Mouse (Mus musculus): ENCODE measurements around the gene Bace1. TPM values are rescaled to one million over a fixed set of nuclear protein-coding genes. Genes with fewer than 3 reads are reported as not detected.

The Bace1 gene
- total and polyA plus RNA-seq, 2 experiments from 2014 or later = 17.8 to 52.6 TPM

GRCm38 (mm10) chr9:45827663-45828290 lies 10.6 kb upstream of the Bace1 start:
- Histone ChIP-seq H3K9ac (replicated peaks; ENCODE audit: low read depth, low read length) (peak overlapping the region; percentile 57), H3K36me3 (replicated peaks; ENCODE audit: control insufficient read depth, insufficient read depth, low read length) (no peaks in the 10 kb centered on the region), H3K27ac (ENCODE audit: low read depth) (peak overlapping the region; percentile 70), H3K4me1 (ENCODE audit: control insufficient read depth, insufficient read depth) (peaks cover 5% of the 10 kb centered on the region), H3K4me2 (ENCODE audit: low read depth, low read length) (peak overlapping the region; percentile 73), H3K27me3 (ENCODE audit: control insufficient read depth, insufficient read depth, low read length) (no peaks in the 10 kb centered on the region), H3K9me3 (replicated peaks; ENCODE audit: control insufficient read depth, low read length) (no peaks in the 10 kb centered on the region), H3K4me3 (ENCODE audit: low read depth, low read length) (peak overlapping the region; percentile 80)
- 5% methylated on average over 23 of the region's 23 CpGs for WGBS
- ATAC-seq (ENCODE audit: insufficient read depth, low read depth) (peak; percentile 48), DNase-seq (ENCODE audit: low spot score) (peak; percentile 51)
- TF ChIP-seq EP300 (IDR thresholded peaks at IDR 0.05; ENCODE audit: low read depth) = no peak
- no peak for TF ChIP-seq CTCF (IDR thresholded peaks at IDR 0.05; ENCODE audit: low read depth)

GRCm38 (mm10) chr9:45828291-45828963 lies 10.0 kb upstream of the Bace1 start, which contains the start of gene Cep164:
Gene Cep164, minus strand, starts transcription at chr9:45828691.
- peaks cover 5% of the 10 kb centered on the region for H3K4me1 ChIP-seq (ENCODE audit: control insufficient read depth, insufficient read depth)
- peak within 1 kb of the TSS; percentile 73 for H3K4me2 ChIP-seq (ENCODE audit: low read depth, low read length)
- ATAC-seq (ENCODE audit: insufficient read depth, low read depth) = peak; percentile 96

GRCm38 (mm10) chr9:45829107-45829506 lies 9.3 kb upstream of the Bace1 start:
- H3K9me3 ChIP-seq (replicated peaks; ENCODE audit: control insufficient read depth, low read length) = no peaks in the 10 kb centered on the region
- 29% methylated on average over 10 of the region's 10 CpGs for WGBS
- no peaks in the 10 kb centered on the region for H3K36me3 ChIP-seq (replicated peaks; ENCODE audit: control insufficient read depth, insufficient read depth, low read length)
- no peak overlapping the region for H3K27ac ChIP-seq (ENCODE audit: low read depth)
- H3K4me2 ChIP-seq (ENCODE audit: low read depth, low read length) = peak overlapping the region; percentile 73
- DNase-seq (ENCODE audit: low spot score) (peak; percentile 61), ATAC-seq (ENCODE audit: insufficient read depth, low read depth) (peak; percentile 22; the same call in 1 of the 2 replicates)
- peak overlapping the region; percentile 80; the same call in 1 of the 2 replicates for H3K4me3 ChIP-seq (ENCODE audit: low read depth, low read length)
- H3K27me3 ChIP-seq (ENCODE audit: control insufficient read depth, insufficient read depth, low read length) = no peaks in the 10 kb centered on the region
- no peak overlapping the region for H3K9ac ChIP-seq (replicated peaks; ENCODE audit: low read depth, low read length)
- TF ChIP-seq CTCF (IDR thresholded peaks at IDR 0.05; ENCODE audit: low read depth) (peak; percentile 64), EP300 (IDR thresholded peaks at IDR 0.05; ENCODE audit: low read depth) (no peak)
- peaks cover 5% of the 10 kb centered on the region for H3K4me1 ChIP-seq (ENCODE audit: control insufficient read depth, insufficient read depth)

More at GRCm38 (mm10) chr9:45828291-45828963, 10.0 kb upstream of the Bace1 start, which contains the start of gene Cep164:
- peak; percentile 93 for DNase-seq (ENCODE audit: low spot score)
- peak within 1 kb of the TSS; percentile 57 for H3K9ac ChIP-seq (replicated peaks; ENCODE audit: low read depth, low read length)
- TF ChIP-seq CTCF (IDR thresholded peaks at IDR 0.05; ENCODE audit: low read depth) = no peak
- TF ChIP-seq EP300 (IDR thresholded peaks at IDR 0.05; ENCODE audit: low read depth) = no peak
- H3K27ac ChIP-seq (ENCODE audit: low read depth) = peak within 1 kb of the TSS; percentile 70
- peak within 1 kb of the TSS; percentile 80 for H3K4me3 ChIP-seq (ENCODE audit: low read depth, low read length)
- no peaks in the 10 kb centered on the region for H3K9me3 ChIP-seq (replicated peaks; ENCODE audit: control insufficient read depth, low read length)
- H3K27me3 ChIP-seq (ENCODE audit: control insufficient read depth, insufficient read depth, low read length) = no peaks in the 10 kb centered on the region
- WGBS = under 1% methylated on average over 31 of the region's 31 CpGs
- no peaks in the 10 kb centered on the region for H3K36me3 ChIP-seq (replicated peaks; ENCODE audit: control insufficient read depth, insufficient read depth, low read length)

- DNase-seq (ENCODE audit: low spot score) (no peak), ATAC-seq (ENCODE audit: insufficient read depth, low read depth) (no peak)
- no peak overlapping the region for H3K27ac ChIP-seq (ENCODE audit: low read depth)
- H3K9ac ChIP-seq (replicated peaks; ENCODE audit: low read depth, low read length) = no peak overlapping the region
- no peaks in the 10 kb centered on the region for H3K4me1 ChIP-seq (ENCODE audit: control insufficient read depth, insufficient read depth)
- WGBS = 91% methylated on average over 2 of the region's 2 CpGs
- H3K4me2 ChIP-seq (ENCODE audit: low read depth, low read length) = no peak overlapping the region
- TF ChIP-seq CTCF (IDR thresholded peaks at IDR 0.05; ENCODE audit: low read depth) (no peak), EP300 (IDR thresholded peaks at IDR 0.05; ENCODE audit: low read depth) (no peak)
- no peaks in the 10 kb centered on the region for H3K9me3 ChIP-seq (replicated peaks; ENCODE audit: control insufficient read depth, low read length)
- H3K4me3 ChIP-seq (ENCODE audit: low read depth, low read length) = no peak overlapping the region
- no peaks in the 10 kb centered on the region for H3K36me3 ChIP-seq (replicated peaks; ENCODE audit: control insufficient read depth, insufficient read depth, low read length)
- no peaks in the 10 kb centered on the region for H3K27me3 ChIP-seq (ENCODE audit: control insufficient read depth, insufficient read depth, low read length)
Measured at GRCm38 (mm10) chr9:45832898-45833297, 5.5 kb upstream of the Bace1 start.

DNA sequence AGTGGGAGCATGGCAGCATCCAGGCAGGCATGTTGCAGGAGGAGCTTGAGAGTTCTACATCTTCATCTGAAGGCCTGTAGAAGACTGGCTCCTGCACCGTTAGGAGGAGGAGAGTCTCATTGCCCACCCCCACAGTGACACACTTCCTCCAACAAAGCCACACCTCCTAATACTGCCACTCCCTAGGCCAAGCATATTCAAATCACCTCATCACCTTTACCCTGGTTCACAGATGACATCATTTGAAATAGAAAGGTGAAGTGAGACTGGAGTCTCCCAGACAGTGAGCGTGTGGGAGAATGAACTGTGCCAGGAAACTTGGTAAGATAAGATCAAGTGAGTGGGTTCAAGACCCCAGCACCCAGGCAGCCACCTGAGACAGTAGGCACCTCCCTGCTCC lies 4.9 kb upstream of the Bace1 start:
- 75% methylated on average over 2 of the region's 2 CpGs for WGBS
- Histone ChIP-seq H3K27ac (ENCODE audit: low read depth) (no peak overlapping the region), H3K9ac (replicated peaks; ENCODE audit: low read depth, low read length) (no peak overlapping the region), H3K4me2 (ENCODE audit: low read depth, low read length) (no peak overlapping the region), H3K4me3 (ENCODE audit: low read depth, low read length) (no peak overlapping the region), H3K36me3 (replicated peaks; ENCODE audit: control insufficient read depth, insufficient read depth, low read length) (no peaks in the 10 kb centered on the region), H3K4me1 (ENCODE audit: control insufficient read depth, insufficient read depth) (no peaks in the 10 kb centered on the region), H3K27me3 (ENCODE audit: control insufficient read depth, insufficient read depth, low read length) (no peaks in the 10 kb centered on the region), H3K9me3 (replicated peaks; ENCODE audit: control insufficient read depth, low read length) (no peaks in the 10 kb centered on the region)
- no peak for ATAC-seq (ENCODE audit: insufficient read depth, low read depth)
- TF ChIP-seq EP300 (IDR thresholded peaks at IDR 0.05; ENCODE audit: low read depth) = no peak
- no peak for TF ChIP-seq CTCF (IDR thresholded peaks at IDR 0.05; ENCODE audit: low read depth)
- DNase-seq (ENCODE audit: low spot score) = no peak
